Mouse (Mus musculus): ENCODE results near the gene Iqca. TPM values are rescaled to one million over a fixed set of nuclear protein-coding genes. Genes with fewer than 3 reads are reported as not detected.
A peak's percentile ranks its signal among the peaks of the same experiment; 100 is the strongest.

The Iqca gene
- polyA plus RNA-seq, 1 experiment from 2014 or later = 1.8 TPM

GRCm38 (mm10) chr1:90161623-90162022, 8.4 kb upstream of the Iqca start:
- Histone ChIP-seq H3K4me3 (replicated peaks; ENCODE audit: low read length) (no peak overlapping the region), H3K4me2 (replicated peaks) (no peak overlapping the region), H3K9me3 (ENCODE audit: control insufficient read depth, low read length) (no peaks in the 10 kb centered on the region), H3K27ac (no peak overlapping the region), H3K9ac (no peak overlapping the region), H3K27me3 (ENCODE audit: control insufficient read depth, insufficient read depth, low read length) (no peaks in the 10 kb centered on the region), H3K36me3 (replicated peaks; ENCODE audit: control insufficient read depth, insufficient read depth) (no peaks in the 10 kb centered on the region), H3K4me1 (replicated peaks; ENCODE audit: control insufficient read depth, insufficient read depth, low read length) (peaks cover 15% of the 10 kb centered on the region)
- DNase-seq (ENCODE audit: low spot score) (no peak), ATAC-seq (ENCODE audit: low FRiP score) (no peak)
- 79% methylated on average over 6 of the region's 6 CpGs for WGBS

GRCm38 (mm10) chr1:90159927-90160326, 6.7 kb upstream of the Iqca start:
- H3K27me3 ChIP-seq (ENCODE audit: control insufficient read depth, insufficient read depth, low read length) = no peaks in the 10 kb centered on the region
- DNase-seq (ENCODE audit: low spot score) (no peak), ATAC-seq (ENCODE audit: low FRiP score) (no peak)
- no peak overlapping the region for H3K27ac ChIP-seq
- H3K4me3 ChIP-seq (replicated peaks; ENCODE audit: low read length) = no peak overlapping the region
- no peak overlapping the region for H3K9ac ChIP-seq
- H3K36me3 ChIP-seq (replicated peaks; ENCODE audit: control insufficient read depth, insufficient read depth) = no peaks in the 10 kb centered on the region
- no peaks in the 10 kb centered on the region for H3K9me3 ChIP-seq (ENCODE audit: control insufficient read depth, low read length)
- peaks cover 15% of the 10 kb centered on the region for H3K4me1 ChIP-seq (replicated peaks; ENCODE audit: control insufficient read depth, insufficient read depth, low read length)
- no peak overlapping the region for H3K4me2 ChIP-seq (replicated peaks)
- 44% methylated on average over 13 of the region's 13 CpGs for WGBS

- 63% methylated on average over 7 of the region's 7 CpGs for WGBS
- no peak for ATAC-seq (ENCODE audit: low FRiP score)
- no peaks in the 10 kb centered on the region for H3K9me3 ChIP-seq (ENCODE audit: control insufficient read depth, low read length)
- H3K4me3 ChIP-seq (replicated peaks; ENCODE audit: low read length) = no peak overlapping the region
- no peak overlapping the region for H3K4me2 ChIP-seq (replicated peaks)
- peaks cover 14% of the 10 kb centered on the region; the same call in 1 of the 2 replicates for H3K4me1 ChIP-seq (replicated peaks; ENCODE audit: control insufficient read depth, insufficient read depth, low read length)
- H3K36me3 ChIP-seq (replicated peaks; ENCODE audit: control insufficient read depth, insufficient read depth) = no peaks in the 10 kb centered on the region
- H3K27ac ChIP-seq = no peak overlapping the region
- no peaks in the 10 kb centered on the region for H3K27me3 ChIP-seq (ENCODE audit: control insufficient read depth, insufficient read depth, low read length)
- no peak overlapping the region for H3K9ac ChIP-seq
- no peak for DNase-seq (ENCODE audit: low spot score)
These were observed 3.4 kb upstream of the Iqca start for GRCm38 (mm10) chr1:90156589-90156988.

- Histone ChIP-seq H3K4me3 (replicated peaks; ENCODE audit: low read length) (0 out of 2 replicates have a peak overlapping the region, but pooled peaks have one; percentile 2), H3K27me3 (ENCODE audit: control insufficient read depth, insufficient read depth, low read length) (no peaks in the 10 kb centered on the region), H3K9me3 (ENCODE audit: control insufficient read depth, low read length) (no peaks in the 10 kb centered on the region), H3K4me1 (replicated peaks; ENCODE audit: control insufficient read depth, insufficient read depth, low read length) (peaks cover 14% of the 10 kb centered on the region; the same call in 1 of the 2 replicates), H3K9ac (no peak overlapping the region), H3K27ac (no peak overlapping the region), H3K4me2 (replicated peaks) (peak overlapping the region; percentile 41), H3K36me3 (replicated peaks; ENCODE audit: control insufficient read depth, insufficient read depth) (no peaks in the 10 kb centered on the region)
- WGBS = 11% methylated on average over 6 of the region's 6 CpGs
- no peak for ATAC-seq (ENCODE audit: low FRiP score)
- no peak for DNase-seq (ENCODE audit: low spot score)
These were observed 586 bp upstream of the Iqca start for GRCm38 (mm10) chr1:90153787-90154186.

DNA sequence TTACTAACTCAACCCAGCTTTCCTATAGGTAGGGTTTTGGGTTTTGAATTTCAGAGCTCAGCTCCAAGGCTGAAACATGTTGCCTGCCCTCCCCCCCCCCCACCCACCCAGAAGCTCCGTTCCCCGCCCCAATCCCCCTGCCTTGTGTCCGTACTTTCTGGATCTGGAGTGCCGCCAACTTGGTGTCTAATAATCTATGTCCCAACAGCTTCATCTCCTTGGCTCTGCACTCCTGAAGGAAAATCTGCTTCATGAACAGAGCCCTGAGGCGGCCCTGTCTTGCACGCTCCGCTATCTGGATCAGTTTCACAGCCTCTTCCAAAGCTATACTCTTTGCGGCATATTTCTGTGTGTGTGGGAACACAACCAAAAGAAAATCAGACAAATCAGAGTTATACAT, 13.5 kb downstream of the Iqca start:
- Histone ChIP-seq H3K4me2 (replicated peaks) (no peak overlapping the region), H3K4me1 (replicated peaks; ENCODE audit: control insufficient read depth, insufficient read depth, low read length) (0 out of 2 replicates have a peak, but pooled peaks cover under 1% of the 10 kb centered on the region), H3K27me3 (ENCODE audit: control insufficient read depth, insufficient read depth, low read length) (no peaks in the 10 kb centered on the region), H3K9me3 (ENCODE audit: control insufficient read depth, low read length) (no peaks in the 10 kb centered on the region), H3K4me3 (replicated peaks; ENCODE audit: low read length) (no peak overlapping the region), H3K9ac (no peak overlapping the region), H3K36me3 (replicated peaks; ENCODE audit: control insufficient read depth, insufficient read depth) (no peaks in the 10 kb centered on the region), H3K27ac (no peak overlapping the region)
- no peak for ATAC-seq (ENCODE audit: low FRiP score)
- no peak for DNase-seq (ENCODE audit: low spot score)
- WGBS = 85% methylated on average over 8 of the region's 8 CpGs

DNA sequence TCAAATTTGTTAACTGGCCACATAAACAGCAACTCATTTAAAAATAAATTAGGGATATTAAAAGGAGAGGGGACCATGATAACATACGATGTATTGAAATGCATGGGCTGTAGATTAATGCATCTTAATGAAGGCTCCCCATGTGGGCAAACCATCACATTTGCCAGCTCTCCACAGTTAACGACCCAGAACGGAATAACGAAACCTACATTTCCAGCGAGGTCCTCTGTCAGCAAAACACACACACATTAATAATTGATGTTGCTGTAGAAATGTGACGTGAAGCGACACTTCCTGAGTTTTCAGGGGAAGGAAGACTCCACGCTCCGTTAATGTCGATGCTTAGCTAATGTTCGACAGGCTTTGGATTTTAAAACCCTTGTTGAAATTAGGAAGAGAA, 20.8 kb downstream of the Iqca start:
- H3K36me3 ChIP-seq (replicated peaks; ENCODE audit: control insufficient read depth, insufficient read depth) = no peaks in the 10 kb centered on the region
- H3K9ac ChIP-seq = no peak overlapping the region
- peaks cover 21% of the 10 kb centered on the region; the same call in 1 of the 2 replicates for H3K4me1 ChIP-seq (replicated peaks; ENCODE audit: control insufficient read depth, insufficient read depth, low read length)
- peak overlapping the region; percentile 52 for H3K27ac ChIP-seq
- H3K4me2 ChIP-seq (replicated peaks) = peak overlapping the region; percentile 15; the same call in 1 of the 2 replicates
- no peak overlapping the region for H3K4me3 ChIP-seq (replicated peaks; ENCODE audit: low read length)
- no peaks in the 10 kb centered on the region for H3K9me3 ChIP-seq (ENCODE audit: control insufficient read depth, low read length)
- peak; percentile 44 for DNase-seq (ENCODE audit: low spot score)
- 41% methylated on average over 11 of the region's 11 CpGs for WGBS
- H3K27me3 ChIP-seq (ENCODE audit: control insufficient read depth, insufficient read depth, low read length) = no peaks in the 10 kb centered on the region
- no peak for ATAC-seq (ENCODE audit: low FRiP score)

DNA sequence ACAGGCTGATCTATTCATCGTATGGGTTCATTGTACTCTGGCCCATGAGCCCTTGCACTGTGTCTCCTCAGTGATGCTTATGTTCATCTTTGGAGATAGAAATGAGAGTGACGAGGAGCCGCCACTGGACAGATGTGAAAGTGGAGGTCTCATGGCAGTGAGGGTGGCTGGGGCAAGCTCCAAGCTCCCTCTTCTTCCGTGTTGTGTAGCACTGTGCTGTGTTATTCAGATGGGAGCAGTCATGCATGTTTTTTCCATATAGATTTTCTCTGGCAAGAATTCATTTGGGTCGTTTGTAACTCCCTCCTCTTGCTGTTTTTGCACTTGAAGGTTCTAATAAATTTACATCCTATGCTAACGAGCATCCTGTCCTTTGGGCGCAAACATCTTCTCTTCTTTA, 21.2 kb downstream of the Iqca start:
- Histone ChIP-seq H3K36me3 (replicated peaks; ENCODE audit: control insufficient read depth, insufficient read depth) (no peaks in the 10 kb centered on the region), H3K27me3 (ENCODE audit: control insufficient read depth, insufficient read depth, low read length) (no peaks in the 10 kb centered on the region), H3K9me3 (ENCODE audit: control insufficient read depth, low read length) (no peaks in the 10 kb centered on the region), H3K4me3 (replicated peaks; ENCODE audit: low read length) (no peak overlapping the region), H3K9ac (no peak overlapping the region), H3K4me2 (replicated peaks) (peak overlapping the region; percentile 15; the same call in 1 of the 2 replicates), H3K27ac (peak overlapping the region; percentile 52), H3K4me1 (replicated peaks; ENCODE audit: control insufficient read depth, insufficient read depth, low read length) (peaks cover 21% of the 10 kb centered on the region; the same call in 1 of the 2 replicates)
- DNase-seq (ENCODE audit: low spot score) (no peak), ATAC-seq (ENCODE audit: low FRiP score) (no peak)
- 57% methylated on average over 7 of the region's 7 CpGs for WGBS

GRCm38 (mm10) chr1:90124561-90124960, 28.6 kb downstream of the Iqca start:
- WGBS = 92% methylated on average over 12 of the region's 12 CpGs

DNA sequence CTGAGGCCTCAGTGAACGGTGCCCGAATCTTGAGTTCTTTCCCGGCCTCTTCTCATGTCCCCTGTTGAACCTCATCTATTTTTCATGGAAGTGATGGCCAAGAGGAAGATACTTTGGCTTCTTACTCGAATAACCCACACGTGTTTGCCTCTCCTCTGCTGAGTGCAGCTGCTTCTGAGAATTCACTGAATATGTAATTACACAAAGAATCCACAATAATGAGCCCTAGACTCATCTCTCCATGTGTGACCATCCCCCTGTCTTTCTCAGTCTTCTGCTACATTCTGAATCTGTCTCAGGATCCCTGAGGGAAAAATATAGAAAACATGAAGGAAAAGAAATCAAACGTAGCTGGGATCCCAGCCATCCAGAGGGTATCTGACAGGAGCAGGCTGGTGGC, 32.5 kb downstream of the Iqca start:
- Histone ChIP-seq H3K4me1 (replicated peaks; ENCODE audit: control insufficient read depth, insufficient read depth, low read length) (no peaks in the 10 kb centered on the region), H3K4me3 (replicated peaks; ENCODE audit: low read length) (no peak overlapping the region), H3K4me2 (replicated peaks) (no peak overlapping the region), H3K9ac (no peak overlapping the region), H3K9me3 (ENCODE audit: control insufficient read depth, low read length) (no peaks in the 10 kb centered on the region), H3K27me3 (ENCODE audit: control insufficient read depth, insufficient read depth, low read length) (no peaks in the 10 kb centered on the region), H3K36me3 (replicated peaks; ENCODE audit: control insufficient read depth, insufficient read depth) (no peaks in the 10 kb centered on the region), H3K27ac (no peak overlapping the region)
- ATAC-seq (ENCODE audit: low FRiP score) (no peak), DNase-seq (ENCODE audit: low spot score) (no peak)
- WGBS = 82% methylated on average over 6 of the region's 6 CpGs

More at GRCm38 (mm10) chr1:90124561-90124960, 28.6 kb downstream of the Iqca start:
- H3K4me2 ChIP-seq (replicated peaks) = no peak overlapping the region
- H3K9me3 ChIP-seq (ENCODE audit: control insufficient read depth, low read length) = no peaks in the 10 kb centered on the region
- DNase-seq (ENCODE audit: low spot score) = no peak
- no peaks in the 10 kb centered on the region for H3K36me3 ChIP-seq (replicated peaks; ENCODE audit: control insufficient read depth, insufficient read depth)
- H3K4me1 ChIP-seq (replicated peaks; ENCODE audit: control insufficient read depth, insufficient read depth, low read length) = no peaks in the 10 kb centered on the region
- no peak overlapping the region for H3K27ac ChIP-seq
- H3K27me3 ChIP-seq (ENCODE audit: control insufficient read depth, insufficient read depth, low read length) = no peaks in the 10 kb centered on the region
- no peak for ATAC-seq (ENCODE audit: low FRiP score)
- H3K9ac ChIP-seq = no peak overlapping the region
- H3K4me3 ChIP-seq (replicated peaks; ENCODE audit: low read length) = no peak overlapping the region

DNA sequence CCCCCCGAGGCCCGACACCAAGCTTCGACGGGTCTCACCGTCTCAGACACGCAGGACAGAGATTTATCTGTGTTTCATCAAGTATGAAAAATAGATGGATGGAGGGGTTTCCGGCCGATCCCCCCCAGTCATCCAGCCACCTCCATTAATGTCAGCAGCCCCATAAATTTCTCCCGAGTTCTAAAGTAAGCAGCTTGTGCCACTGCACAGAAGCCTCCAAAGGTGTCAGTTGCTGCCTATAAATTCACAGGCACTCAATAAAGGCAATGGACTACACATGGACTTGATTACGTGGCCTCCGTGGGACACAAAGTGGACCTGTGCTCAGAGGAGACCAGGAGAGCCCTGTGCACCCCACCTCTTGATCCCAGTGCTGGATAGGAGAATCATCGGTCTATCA, 34.0 kb downstream of the Iqca start:
- H3K36me3 ChIP-seq (replicated peaks; ENCODE audit: control insufficient read depth, insufficient read depth) = no peaks in the 10 kb centered on the region
- ATAC-seq (ENCODE audit: low FRiP score) (no peak), DNase-seq (ENCODE audit: low spot score) (no peak)
- H3K9me3 ChIP-seq (ENCODE audit: control insufficient read depth, low read length) = no peaks in the 10 kb centered on the region
- no peak overlapping the region for H3K9ac ChIP-seq
- H3K4me3 ChIP-seq (replicated peaks; ENCODE audit: low read length) = no peak overlapping the region
- H3K4me1 ChIP-seq (replicated peaks; ENCODE audit: control insufficient read depth, insufficient read depth, low read length) = no peaks in the 10 kb centered on the region
- H3K27me3 ChIP-seq (ENCODE audit: control insufficient read depth, insufficient read depth, low read length) = no peaks in the 10 kb centered on the region
- no peak overlapping the region for H3K27ac ChIP-seq
- 83% methylated on average over 12 of the region's 12 CpGs for WGBS
- H3K4me2 ChIP-seq (replicated peaks) = no peak overlapping the region
